Mouse (Mus musculus): ENCODE measurements around the gene Cabp1.

DNA sequence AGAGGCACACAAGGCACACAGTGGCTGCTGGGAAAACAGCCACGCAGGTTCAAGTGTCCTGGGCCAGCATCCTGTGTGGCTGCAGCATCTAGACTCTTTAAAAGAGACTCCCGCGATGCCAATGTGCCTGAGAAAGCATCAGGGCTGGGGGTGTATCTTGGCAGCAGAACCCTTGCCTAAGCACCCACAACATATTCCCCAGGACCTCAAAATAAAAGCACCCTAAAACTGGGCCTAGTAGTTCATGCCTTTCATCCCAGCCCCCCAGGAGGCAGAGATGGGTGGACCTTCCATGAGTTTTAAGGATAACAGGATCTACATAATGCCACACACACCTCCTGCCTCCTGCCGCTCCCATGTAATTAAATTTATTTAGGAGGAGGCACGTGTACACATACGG lies 40.3 kb upstream of the Cabp1 start:
- TF ChIP-seq GATA1 (IDR thresholded peaks at IDR 0.05; ENCODE audit: low read length) (no peak), TAL1 (IDR thresholded peaks at IDR 0.05; ENCODE audit: low read length) (no peak)

Data from erythroblast, embryonic 14.5 days (primary cell).